Mouse (Mus musculus) G1E (cell line): ENCODE results near the gene Calm1.

Source experiments
- CTCF ChIP-seq: IDR thresholded peaks from 2 replicates; pipeline ENCODE4 v1.5.1; 2012; ENCODE audit warnings: low read depth, low read length, inconsistent platforms, mixed read lengths
- GATA1 ChIP-seq: IDR thresholded peaks from 2 replicates; pipeline ENCODE4 v1.6.1; 2012; ENCODE audit warnings: borderline replicate concordance, low read length, inconsistent platforms, mixed read lengths

DNA sequence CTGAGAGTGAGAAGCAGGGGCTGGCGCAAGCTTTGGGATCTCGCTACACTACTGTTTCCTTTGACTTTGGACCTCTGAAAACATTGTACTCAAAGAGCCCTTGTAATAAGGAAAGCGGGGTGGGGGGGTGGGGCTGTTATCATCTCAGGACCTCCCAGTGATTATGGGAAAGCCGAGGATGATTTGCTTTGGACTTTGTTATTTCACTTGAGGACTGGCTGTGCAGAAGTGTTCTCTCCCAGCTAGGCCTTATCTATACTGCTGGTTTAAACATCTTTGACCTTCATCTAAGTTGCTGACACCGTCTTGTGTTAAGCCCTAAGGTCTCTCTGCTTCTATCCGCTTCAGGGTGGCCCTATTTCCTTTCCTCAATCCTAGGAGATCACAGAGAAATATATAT, 8.4 kb upstream of the Calm1 start:
- TF ChIP-seq CTCF (no peak), GATA1 (no peak)
